Mouse (Mus musculus) heart, embryonic 16.5 days (tissue): ENCODE data around the gene Lpcat1. TPM values are rescaled to one million over a fixed set of nuclear protein-coding genes. Genes with fewer than 3 reads are reported as not detected.
A peak's percentile ranks its signal among the peaks of the same experiment; 100 is the strongest.

Experiments
- ATAC-seq: fragments of 200-750 bp; cut with Nextera tagmentation; replicated peaks from 2 replicates; pipeline ENCODE4 v1.8.0; 2017; ENCODE audit warnings: moderate number of reproducible peaks; ENCODE audit not compliant: insufficient read depth, low FRiP score; ENCODE audit errors: extremely low read depth
- H3K27ac ChIP-seq: fragments of 300-500 bp; sonication (generic); 2 replicates; pipeline ENCODE4 v1.5.1; 2014; ENCODE audit warnings: mild to moderate bottlenecking, low read length, control low read depth, moderate library complexity
- H3K27me3 ChIP-seq: fragments of 300-500 bp; sonication (generic); 2 replicates; pipeline ENCODE4 v1.6.1; 2014; ENCODE audit warnings: low read length, mixed read lengths; ENCODE audit not compliant: control insufficient read depth, insufficient read depth
- H3K36me3 ChIP-seq: fragments of 300-500 bp; sonication (generic); 2 replicates; pipeline ENCODE4 v1.6.1; 2014; ENCODE audit not compliant: control insufficient read depth, insufficient read depth
- H3K4me1 ChIP-seq: fragments of 300-500 bp; sonication (generic); 2 replicates; pipeline ENCODE4 v1.6.1; 2014; ENCODE audit warnings: low read length, mixed read lengths; ENCODE audit not compliant: control insufficient read depth, insufficient read depth
- H3K4me2 ChIP-seq: fragments of 300-500 bp; sonication (generic); 2 replicates; pipeline ENCODE4 v1.6.1; 2014; ENCODE audit warnings: low read depth, mild to moderate bottlenecking, control low read depth, low read length
- H3K4me3 ChIP-seq: fragments of 300-500 bp; sonication (generic); 2 replicates; pipeline ENCODE4 v1.5.1; 2014; ENCODE audit warnings: mild to moderate bottlenecking, control low read depth, low read length
- H3K9ac ChIP-seq: fragments of 300-500 bp; sonication (generic); 2 replicates; pipeline ENCODE4 v1.6.1; 2014; ENCODE audit warnings: low read length, control low read depth
- H3K9me3 ChIP-seq: fragments of 300-500 bp; sonication (generic); replicated peaks from 2 replicates; pipeline ENCODE4 v1.6.1; 2016; ENCODE audit warnings: low read length; ENCODE audit not compliant: control insufficient read depth
- WGBS: fragments of 180-500 bp; shearing (Covaris S2); extraction: QIAGEN DNeasy Blood & Tissue Kit; methylation state at CpG from one replicate; pipeline ENCODE4 v1.1.7; 2014; 5-methylcytosine and 5-hydroxymethylcytosine counted together
- polyA plus RNA-seq: library from polyadenylated mRNA; unstranded; fragments of >200 nt; fragmentation: Nextera tagmentation; extraction: Ambion mirVana; gene quantifications from 2 replicates; pipeline ENCODE4 v1.2.1, GENCODE M21; 2015

Gene Lpcat1
- polyA plus RNA-seq, 1 experiment from 2014 or later, result 17.4 TPM

DNA sequence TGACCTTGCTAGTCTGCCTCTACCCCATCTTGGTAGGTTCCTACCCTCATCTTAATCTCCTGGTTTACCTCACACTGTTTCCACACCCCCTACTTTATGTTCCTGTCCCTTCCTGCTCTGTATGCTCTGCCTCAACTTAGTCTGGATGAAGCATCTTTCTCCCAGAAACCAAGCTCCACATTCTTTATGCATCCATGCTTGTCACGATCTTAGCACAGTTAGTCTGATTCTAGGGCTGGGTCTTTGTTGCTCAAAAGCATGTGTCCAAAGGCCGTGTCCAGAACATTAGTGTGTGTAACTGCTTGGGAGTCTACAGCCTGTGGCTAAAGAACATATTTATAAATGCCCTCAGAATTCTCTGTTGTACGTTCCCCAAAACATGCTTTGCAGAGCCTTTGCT is 1.8 kb downstream of the Lpcat1 start:
- Histone ChIP-seq H3K4me1 (peaks cover 17% of the 10 kb centered on the region; the same call in 1 of the 2 replicates), H3K27ac (no peak overlapping the region), H3K9ac (no peak overlapping the region), H3K4me2 (peak overlapping the region; percentile 96), H3K27me3 (no peaks in the 10 kb centered on the region), H3K36me3 (no peaks in the 10 kb centered on the region), H3K9me3 (no peaks in the 10 kb centered on the region), H3K4me3 (0 out of 2 replicates have a peak overlapping the region, but pooled peaks have one; percentile 84)
- WGBS, result 78% methylated on average over 3 of the region's 3 CpGs
- ATAC-seq, result no peak

DNA sequence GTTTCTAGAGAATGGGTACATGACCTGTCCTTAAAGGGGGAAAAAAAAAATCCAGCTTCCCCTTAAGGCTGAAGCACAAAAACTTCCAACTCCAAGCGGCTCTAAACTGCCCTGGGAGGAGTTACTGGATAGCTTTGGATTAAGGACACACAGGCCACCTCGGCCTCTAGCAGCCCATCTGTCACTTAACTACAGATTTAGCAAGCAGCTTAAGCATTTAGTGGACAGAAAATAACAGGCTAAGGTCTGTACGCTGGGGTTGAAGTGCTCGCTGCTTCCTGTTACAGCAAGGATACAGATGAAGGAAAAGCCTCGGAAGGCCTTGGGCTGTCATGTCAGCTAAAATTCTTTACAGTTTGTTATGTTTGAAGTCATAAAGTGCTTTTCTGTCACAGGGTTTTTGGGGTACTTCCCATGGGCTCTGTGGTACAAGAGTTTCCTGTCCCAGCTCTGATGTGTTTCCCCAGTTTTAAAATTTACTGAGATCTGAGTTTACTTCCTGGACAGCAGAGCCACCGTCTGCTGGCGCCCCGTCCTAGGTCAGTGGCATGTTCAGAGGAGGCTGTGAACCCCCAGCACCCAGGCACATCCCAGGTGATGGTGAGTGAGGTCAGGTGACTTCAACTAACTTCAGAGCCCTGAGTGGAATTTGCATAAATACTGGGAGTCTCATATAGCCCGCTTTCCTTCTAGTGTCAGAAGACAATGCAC is 2.4 kb downstream of the Lpcat1 start:
- Histone ChIP-seq H3K27me3 (no peaks in the 10 kb centered on the region), H3K27ac (no peak overlapping the region), H3K9ac (0 out of 2 replicates have a peak overlapping the region, but pooled peaks have one; percentile 3), H3K4me2 (peak overlapping the region; percentile 96; the same call in 1 of the 2 replicates), H3K9me3 (no peaks in the 10 kb centered on the region), H3K4me3 (no peak overlapping the region), H3K4me1 (peaks cover 17% of the 10 kb centered on the region; the same call in 1 of the 2 replicates), H3K36me3 (no peaks in the 10 kb centered on the region)
- 68% methylated on average over 9 of the region's 9 CpGs for WGBS
- ATAC-seq, result no peak

DNA sequence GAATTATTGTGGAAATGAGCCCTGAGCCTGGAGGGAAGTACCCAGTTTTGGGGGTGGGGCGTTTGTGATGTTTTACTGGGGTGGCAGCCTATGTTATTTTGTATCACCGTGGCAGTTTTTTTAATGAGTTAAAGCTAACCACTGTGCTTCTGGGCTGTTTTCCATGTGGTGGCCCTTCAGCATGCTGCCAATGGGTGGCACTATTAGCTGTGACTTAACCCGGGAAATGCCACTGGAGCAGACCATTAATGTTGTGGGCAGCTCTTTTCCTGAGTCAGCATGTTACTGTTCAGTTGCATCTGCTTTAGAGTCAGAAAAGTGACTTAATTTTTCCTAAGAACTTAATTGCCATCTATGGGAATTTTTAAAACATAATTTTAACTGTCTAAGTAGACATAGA is 5.5 kb downstream of the Lpcat1 start:
- no peak for ATAC-seq

DNA sequence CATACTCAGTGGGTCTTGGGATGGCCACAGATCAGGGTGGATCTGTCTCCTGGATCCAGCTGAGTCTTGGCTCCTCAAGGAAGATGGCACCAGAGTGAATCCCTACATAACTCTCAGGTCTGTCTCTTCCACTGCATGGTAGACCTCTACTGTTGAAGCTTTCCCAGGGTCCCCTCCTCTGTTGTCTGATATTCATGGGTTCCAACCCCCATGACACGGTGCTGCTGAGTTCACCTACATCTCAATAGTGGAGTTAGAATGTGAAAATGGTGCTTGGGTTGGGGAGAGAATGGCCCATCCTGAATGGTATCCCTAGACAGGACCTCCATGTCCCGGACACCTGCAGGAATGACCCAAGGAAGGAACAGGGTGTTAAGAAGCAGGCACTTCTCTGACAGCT is 6.7 kb downstream of the Lpcat1 start:
- Histone ChIP-seq H3K27me3 (no peaks in the 10 kb centered on the region), H3K4me3 (no peak overlapping the region), H3K4me2 (no peak overlapping the region), H3K36me3 (no peaks in the 10 kb centered on the region), H3K9me3 (no peaks in the 10 kb centered on the region), H3K9ac (no peak overlapping the region), H3K27ac (no peak overlapping the region), H3K4me1 (peaks cover 20% of the 10 kb centered on the region)
- 79% methylated on average over 2 of the region's 2 CpGs for WGBS
- no peak for ATAC-seq

More for the DNA sequence above, 5.5 kb downstream of the Lpcat1 start:
- H3K9ac ChIP-seq, result no peak overlapping the region
- H3K4me3 ChIP-seq, result no peak overlapping the region
- no peaks in the 10 kb centered on the region for H3K36me3 ChIP-seq
- 75% methylated on average over 3 of the region's 3 CpGs for WGBS
- H3K4me2 ChIP-seq, result no peak overlapping the region
- H3K9me3 ChIP-seq, result no peaks in the 10 kb centered on the region
- H3K27ac ChIP-seq, result no peak overlapping the region
- no peaks in the 10 kb centered on the region for H3K27me3 ChIP-seq
- H3K4me1 ChIP-seq, result peaks cover 28% of the 10 kb centered on the region

DNA sequence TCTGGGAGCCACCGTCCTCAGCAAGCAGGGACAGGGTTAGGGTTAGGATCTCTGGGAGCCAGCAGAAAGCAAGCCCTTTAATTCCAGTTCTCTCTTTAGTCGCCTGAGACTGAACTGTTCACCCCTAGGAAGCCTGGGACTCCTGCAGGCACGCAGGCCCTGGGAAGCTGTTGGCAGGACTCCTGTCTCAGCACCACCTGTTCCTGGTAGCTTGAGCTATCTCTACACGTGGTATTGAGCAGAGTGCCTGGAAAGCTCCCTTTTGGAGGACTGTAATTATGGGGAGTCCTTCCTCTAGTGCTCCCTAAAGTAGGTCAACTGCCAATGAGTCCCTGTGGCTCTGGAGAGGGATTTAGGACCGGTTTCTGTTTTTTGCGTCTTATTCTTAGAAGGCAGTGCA is 7.2 kb downstream of the Lpcat1 start:
- Histone ChIP-seq H3K9me3 (no peaks in the 10 kb centered on the region), H3K36me3 (no peaks in the 10 kb centered on the region), H3K4me1 (peaks cover 15% of the 10 kb centered on the region), H3K27me3 (no peaks in the 10 kb centered on the region), H3K9ac (no peak overlapping the region), H3K27ac (no peak overlapping the region), H3K4me2 (no peak overlapping the region), H3K4me3 (no peak overlapping the region)
- 68% methylated on average over 6 of the region's 6 CpGs for WGBS
- no peak for ATAC-seq

DNA sequence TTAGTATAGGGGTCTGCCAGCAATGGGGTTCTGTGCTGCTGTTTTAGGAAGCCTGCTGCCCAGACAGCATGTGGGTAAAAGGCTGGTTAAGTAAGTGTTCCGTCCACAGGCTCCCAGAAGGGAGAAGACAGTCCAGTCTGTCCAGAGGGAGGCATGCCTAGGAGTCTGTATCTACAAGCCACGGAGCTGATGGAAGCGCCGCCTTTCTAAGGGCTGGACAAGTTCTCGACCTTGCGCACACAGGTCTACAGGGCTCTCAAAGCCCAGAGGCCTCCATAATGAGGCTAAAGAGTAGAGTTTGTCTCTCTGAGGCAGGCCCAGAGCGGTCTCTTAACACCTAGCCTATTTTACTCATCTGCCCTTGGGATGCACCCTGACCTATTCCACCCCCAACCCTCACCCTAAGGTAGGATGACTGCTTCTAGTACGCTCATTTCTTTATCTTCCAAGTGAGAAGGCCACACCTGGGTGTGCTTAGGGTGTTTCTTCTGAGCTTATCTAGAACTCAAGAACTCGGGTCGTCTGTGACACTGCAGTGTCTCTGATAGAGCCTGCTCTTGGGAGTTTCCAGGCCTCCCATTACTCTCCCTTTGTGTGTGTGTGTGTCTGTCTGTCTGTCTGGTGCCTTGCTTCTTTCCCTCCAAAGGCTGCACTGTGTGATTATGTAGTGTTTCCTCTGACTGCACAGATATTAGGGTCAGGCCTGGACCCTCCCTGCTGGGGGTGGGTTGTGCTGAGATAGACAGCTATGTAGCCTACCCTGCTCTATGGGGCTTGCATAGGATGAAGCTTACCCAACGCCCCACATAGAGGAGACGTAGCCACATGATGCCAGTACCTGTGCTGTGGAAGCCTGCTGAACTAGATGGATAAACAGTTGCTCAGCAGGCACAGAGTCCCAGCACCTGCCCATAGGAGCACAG is 8.3 kb downstream of the Lpcat1 start:
- Histone ChIP-seq H3K4me1 (peaks cover 13% of the 10 kb centered on the region), H3K36me3 (no peaks in the 10 kb centered on the region), H3K27me3 (no peaks in the 10 kb centered on the region), H3K27ac (no peak overlapping the region), H3K9me3 (no peaks in the 10 kb centered on the region), H3K4me3 (no peak overlapping the region), H3K4me2 (no peak overlapping the region), H3K9ac (no peak overlapping the region)
- WGBS, result 79% methylated on average over 12 of the region's 12 CpGs
- ATAC-seq, result no peak

DNA sequence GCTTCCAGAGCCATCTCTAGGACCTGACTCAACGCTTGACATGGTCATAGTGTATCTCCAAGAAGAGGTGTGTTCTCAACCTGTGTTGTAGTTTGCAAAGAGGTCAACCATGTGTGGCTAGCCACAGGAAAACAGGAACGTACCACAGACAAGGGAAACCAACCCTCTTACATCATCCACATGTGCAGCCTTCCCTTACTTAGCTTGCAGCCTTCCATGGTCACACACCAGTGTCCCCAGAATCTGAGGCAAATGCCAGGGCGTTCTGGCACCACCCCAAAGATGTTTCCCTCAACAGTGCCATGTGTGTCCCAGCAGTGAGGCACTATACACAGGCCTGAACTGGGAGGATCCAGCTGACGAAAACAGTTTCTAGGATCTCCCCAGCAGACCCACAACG is 9.3 kb downstream of the Lpcat1 start:
- Histone ChIP-seq H3K36me3 (no peaks in the 10 kb centered on the region), H3K9me3 (no peaks in the 10 kb centered on the region), H3K27ac (no peak overlapping the region), H3K4me2 (no peak overlapping the region), H3K27me3 (no peaks in the 10 kb centered on the region), H3K4me3 (no peak overlapping the region), H3K9ac (no peak overlapping the region), H3K4me1 (peaks cover 13% of the 10 kb centered on the region)
- WGBS, result 81% methylated on average over 5 of the region's 5 CpGs
- ATAC-seq, result no peak

DNA sequence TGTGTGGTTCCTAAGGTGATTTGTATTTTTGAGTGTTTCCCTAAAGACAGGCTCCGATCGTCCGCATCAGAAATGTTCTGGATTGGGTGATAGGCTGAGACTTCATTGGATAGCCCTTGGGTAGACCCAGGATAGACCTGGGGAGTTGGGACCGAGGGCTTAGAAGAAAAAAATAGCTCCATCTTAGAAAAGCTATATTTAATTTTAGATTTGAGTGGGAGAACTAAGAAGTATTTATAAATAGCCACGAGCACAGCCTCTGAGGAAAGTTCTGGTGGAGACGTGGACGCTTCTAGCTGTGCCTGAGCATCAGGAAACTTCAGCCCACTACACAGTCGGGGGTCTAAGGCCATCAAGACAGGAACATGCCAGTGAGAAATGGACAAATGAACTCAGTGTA is 9.8 kb downstream of the Lpcat1 start:
- Histone ChIP-seq H3K9me3 (no peaks in the 10 kb centered on the region), H3K9ac (peak overlapping the region; percentile 2; the same call in 1 of the 2 replicates), H3K27me3 (no peaks in the 10 kb centered on the region), H3K4me3 (no peak overlapping the region), H3K4me1 (peaks cover 13% of the 10 kb centered on the region), H3K36me3 (no peaks in the 10 kb centered on the region), H3K27ac (no peak overlapping the region), H3K4me2 (no peak overlapping the region)
- WGBS, result 59% methylated on average over 8 of the region's 8 CpGs
- no peak for ATAC-seq

DNA sequence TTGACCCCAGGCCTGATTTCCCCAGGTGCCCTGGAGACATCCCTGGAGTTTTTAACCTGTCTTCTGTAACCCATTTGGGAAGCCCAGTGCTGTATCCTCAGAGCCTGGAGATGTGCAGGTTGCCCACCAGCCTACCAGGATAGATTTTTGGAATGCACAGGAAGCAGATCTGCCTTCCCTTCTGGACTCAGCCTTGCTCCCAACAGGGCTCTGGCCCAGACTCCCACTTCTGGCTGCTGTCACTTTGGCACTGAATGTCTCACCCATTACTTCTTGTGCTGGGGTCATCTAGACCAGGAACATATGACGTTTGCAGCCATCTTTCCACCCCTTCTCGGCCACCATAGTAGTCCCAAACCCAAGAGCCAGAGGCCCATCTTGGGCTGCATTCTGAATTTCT is 10.8 kb downstream of the Lpcat1 start:
- Histone ChIP-seq H3K9me3 (no peaks in the 10 kb centered on the region), H3K4me3 (no peak overlapping the region), H3K9ac (no peak overlapping the region), H3K4me1 (peaks cover 13% of the 10 kb centered on the region), H3K36me3 (no peaks in the 10 kb centered on the region), H3K4me2 (no peak overlapping the region), H3K27ac (no peak overlapping the region), H3K27me3 (no peaks in the 10 kb centered on the region)
- WGBS, result 85% methylated on average over 2 of the region's 2 CpGs
- no peak for ATAC-seq
